Mouse (Mus musculus) heart, adult 9 months (tissue): Measurements from ENCODE around the gene Med10.
A peak's percentile ranks its signal among the peaks of the same experiment; 100 is the strongest.

Source experiments
- DNase-seq, 2 experiments: peaks; one replicate each; pipeline ENCODE4 v3.0.0; 2022; ENCODE audit warnings: low spot score in 2 of 2

Med10 gene

GRCm38 (mm10) chr13:69802095-69802494 lies at the start of gene Med10:
TSS of gene Med10 (plus strand) at chr13:69802395.
- DNase-seq = no peak

- DNase-seq = no peak
Observed at GRCm38 (mm10) chr13:69752875-69753274, 49.3 kb upstream of the Med10 start.

GRCm38 (mm10) chr13:69758979-69759378 lies 43.2 kb upstream of the Med10 start:
- no peak for DNase-seq

- DNase-seq = peak; percentile 40 to 66
Observed at GRCm38 (mm10) chr13:69761393-69761792, 40.8 kb upstream of the Med10 start.

GRCm38 (mm10) chr13:69764646-69765045 lies 37.5 kb upstream of the Med10 start:
- no peak for DNase-seq

- DNase-seq = no peak
Observed at GRCm38 (mm10) chr13:69768152-69768551, 34.0 kb upstream of the Med10 start.

- DNase-seq = no peak
Observed at GRCm38 (mm10) chr13:69770538-69771456, 31.4 kb upstream of the Med10 start.

GRCm38 (mm10) chr13:69772358-69772757 lies 29.8 kb upstream of the Med10 start:
- no peak for DNase-seq

- no peak for DNase-seq
Observed at GRCm38 (mm10) chr13:69778221-69778620, 24.0 kb upstream of the Med10 start.

- no peak for DNase-seq
Observed at GRCm38 (mm10) chr13:69788704-69789103, 13.5 kb upstream of the Med10 start.

GRCm38 (mm10) chr13:69791814-69792213 lies 10.4 kb upstream of the Med10 start:
- DNase-seq = no peak

GRCm38 (mm10) chr13:69792541-69793009 lies 9.6 kb upstream of the Med10 start:
- DNase-seq = no peak

GRCm38 (mm10) chr13:69794808-69795207 lies 7.4 kb upstream of the Med10 start:
- DNase-seq = no peak

GRCm38 (mm10) chr13:69809681-69810611 lies 7.8 kb downstream of the Med10 start:
- DNase-seq = peak; percentile 78 to 79

GRCm38 (mm10) chr13:69810936-69811680 lies 8.9 kb downstream of the Med10 start:
- no peak for DNase-seq

GRCm38 (mm10) chr13:69813870-69814269 lies 11.7 kb downstream of the Med10 start:
- DNase-seq = no peak

GRCm38 (mm10) chr13:69818306-69818705 lies 16.1 kb downstream of the Med10 start:
- DNase-seq = no peak

GRCm38 (mm10) chr13:69821169-69821822 lies 19.1 kb downstream of the Med10 start:
- no peak for DNase-seq

- DNase-seq = no peak
Observed at GRCm38 (mm10) chr13:69823920-69824637, 21.9 kb downstream of the Med10 start.

- no peak for DNase-seq
Observed at GRCm38 (mm10) chr13:69825396-69826095, 23.4 kb downstream of the Med10 start.
